Mouse (Mus musculus): Measurements from ENCODE around the gene Iqschfp. TPM values are rescaled to one million over a fixed set of nuclear protein-coding genes. Genes with fewer than 3 reads are reported as not detected.

Gene Iqschfp
- polyA plus RNA-seq, 1 experiment, result 1.1 TPM

DNA sequence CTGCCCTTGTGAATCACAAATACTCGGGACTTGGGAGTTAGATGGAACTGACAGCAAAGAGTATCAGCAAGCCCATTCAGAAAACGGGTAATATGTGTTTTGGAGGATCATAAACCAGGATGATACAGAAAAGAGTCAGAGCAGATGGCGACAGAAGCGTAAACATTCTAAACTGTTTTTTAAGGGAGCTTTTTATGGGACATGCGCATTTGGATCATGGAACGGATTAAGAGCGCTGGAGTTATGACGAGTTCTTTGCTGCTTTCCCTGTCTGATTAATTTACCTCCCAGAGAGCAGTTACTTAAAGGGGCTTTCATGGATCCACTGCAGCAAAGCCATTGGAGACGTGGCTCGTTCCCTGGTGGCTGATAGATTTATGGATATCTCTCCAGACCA is 391.6 kb downstream of the Iqschfp start:
- no peaks in the 10 kb centered on the region for H3K36me3 ChIP-seq (ENCODE audit: control insufficient read depth, insufficient read depth, low read length)
- no peak overlapping the region for H3K4me3 ChIP-seq (ENCODE audit: control insufficient read depth, low read depth, low read length)
- H3K4me1 ChIP-seq (ENCODE audit: control insufficient read depth, insufficient read depth, low read length), result no peaks in the 10 kb centered on the region
- no peaks in the 10 kb centered on the region for H3K27me3 ChIP-seq (ENCODE audit: control insufficient read depth, insufficient read depth, low read length)
- TF ChIP-seq POLR2A (IDR thresholded peaks at IDR 0.05; ENCODE audit: control insufficient read depth, low read depth, low read length), result no peak
- no peak for TF ChIP-seq CTCF (IDR thresholded peaks at IDR 0.05; ENCODE audit: control insufficient read depth, insufficient read depth, insufficient replicate concordance, low read depth, low read length)
- no peak overlapping the region for H3K27ac ChIP-seq (ENCODE audit: control insufficient read depth, insufficient read depth, low read depth, low read length)

DNA sequence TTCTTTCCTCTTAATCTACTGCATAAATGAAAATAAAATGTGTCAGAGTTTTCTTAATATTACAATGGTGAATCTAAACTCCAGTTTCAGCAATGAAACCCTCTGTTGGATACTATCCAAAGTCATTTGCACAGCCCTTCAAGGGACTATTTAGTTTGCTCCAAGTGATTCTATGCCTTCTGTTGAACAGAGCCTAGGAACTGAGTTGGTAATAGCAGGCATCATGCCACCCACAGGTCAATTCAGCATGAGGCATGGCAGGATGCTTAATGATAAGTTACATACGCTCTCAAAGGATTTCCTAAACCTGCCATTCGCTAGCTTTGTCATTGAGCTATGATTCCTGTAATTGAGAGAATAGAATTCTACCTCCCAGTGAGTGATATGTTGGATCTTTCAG is 392.5 kb downstream of the Iqschfp start:
- Histone ChIP-seq H3K4me1 (ENCODE audit: control insufficient read depth, insufficient read depth, low read length) (no peaks in the 10 kb centered on the region), H3K27ac (ENCODE audit: control insufficient read depth, insufficient read depth, low read depth, low read length) (no peak overlapping the region), H3K36me3 (ENCODE audit: control insufficient read depth, insufficient read depth, low read length) (no peaks in the 10 kb centered on the region), H3K27me3 (ENCODE audit: control insufficient read depth, insufficient read depth, low read length) (no peaks in the 10 kb centered on the region), H3K4me3 (ENCODE audit: control insufficient read depth, low read depth, low read length) (no peak overlapping the region)
- TF ChIP-seq CTCF (IDR thresholded peaks at IDR 0.05; ENCODE audit: control insufficient read depth, insufficient read depth, insufficient replicate concordance, low read depth, low read length) (no peak), POLR2A (IDR thresholded peaks at IDR 0.05; ENCODE audit: control insufficient read depth, low read depth, low read length) (no peak)

DNA sequence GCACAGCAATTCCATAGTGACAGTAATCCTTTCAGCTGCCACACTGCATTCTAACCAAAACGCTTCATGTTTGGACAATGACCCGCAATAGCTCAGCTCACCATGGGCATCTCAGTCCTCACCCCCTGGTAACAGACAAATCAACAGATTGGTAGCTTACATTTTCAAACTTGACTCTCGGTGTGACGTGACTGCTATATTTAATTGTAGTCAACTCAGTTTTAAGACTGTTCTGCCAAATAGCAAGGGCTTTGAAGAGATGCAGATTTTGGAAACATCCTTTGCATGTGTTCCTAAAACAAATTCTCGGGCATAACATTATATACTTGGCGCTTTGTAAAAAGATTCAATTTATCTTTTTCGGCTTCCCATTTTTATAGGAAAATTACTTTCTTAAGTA is 404.7 kb downstream of the Iqschfp start:
- no peaks in the 10 kb centered on the region for H3K27me3 ChIP-seq (ENCODE audit: control insufficient read depth, insufficient read depth, low read length)
- no peaks in the 10 kb centered on the region for H3K36me3 ChIP-seq (ENCODE audit: control insufficient read depth, insufficient read depth, low read length)
- no peaks in the 10 kb centered on the region for H3K4me1 ChIP-seq (ENCODE audit: control insufficient read depth, insufficient read depth, low read length)
- no peak overlapping the region for H3K4me3 ChIP-seq (ENCODE audit: control insufficient read depth, low read depth, low read length)
- TF ChIP-seq CTCF (IDR thresholded peaks at IDR 0.05; ENCODE audit: control insufficient read depth, insufficient read depth, insufficient replicate concordance, low read depth, low read length) (no peak), POLR2A (IDR thresholded peaks at IDR 0.05; ENCODE audit: control insufficient read depth, low read depth, low read length) (no peak)
- no peak overlapping the region for H3K27ac ChIP-seq (ENCODE audit: control insufficient read depth, insufficient read depth, low read depth, low read length)

DNA sequence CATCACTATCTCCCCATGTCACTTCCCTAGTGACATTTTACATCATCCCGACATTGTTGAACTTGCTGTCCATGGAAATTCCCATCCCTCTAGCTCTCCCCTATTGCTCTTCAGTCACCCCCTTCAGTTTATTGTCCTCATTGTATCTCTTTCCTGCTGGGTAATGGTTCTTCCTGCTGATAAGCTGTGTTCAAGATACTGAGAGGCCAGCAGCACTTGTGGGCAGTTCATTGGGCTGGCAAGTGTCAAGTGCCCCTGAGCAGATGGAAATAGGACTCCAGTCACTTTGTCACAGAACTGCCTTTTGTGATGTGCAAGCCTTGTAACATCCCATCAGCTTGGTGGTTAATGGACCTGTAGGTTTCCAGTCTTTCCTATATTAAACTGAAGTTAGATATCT is 413.6 kb downstream of the Iqschfp start:
- Histone ChIP-seq H3K4me1 (ENCODE audit: control insufficient read depth, insufficient read depth, low read length) (no peaks in the 10 kb centered on the region), H3K27ac (ENCODE audit: control insufficient read depth, insufficient read depth, low read depth, low read length) (no peak overlapping the region), H3K36me3 (ENCODE audit: control insufficient read depth, insufficient read depth, low read length) (no peaks in the 10 kb centered on the region), H3K4me3 (ENCODE audit: control insufficient read depth, low read depth, low read length) (no peak overlapping the region), H3K27me3 (ENCODE audit: control insufficient read depth, insufficient read depth, low read length) (no peaks in the 10 kb centered on the region)
- TF ChIP-seq POLR2A (IDR thresholded peaks at IDR 0.05; ENCODE audit: control insufficient read depth, low read depth, low read length) (no peak), CTCF (IDR thresholded peaks at IDR 0.05; ENCODE audit: control insufficient read depth, insufficient read depth, insufficient replicate concordance, low read depth, low read length) (no peak)

DNA sequence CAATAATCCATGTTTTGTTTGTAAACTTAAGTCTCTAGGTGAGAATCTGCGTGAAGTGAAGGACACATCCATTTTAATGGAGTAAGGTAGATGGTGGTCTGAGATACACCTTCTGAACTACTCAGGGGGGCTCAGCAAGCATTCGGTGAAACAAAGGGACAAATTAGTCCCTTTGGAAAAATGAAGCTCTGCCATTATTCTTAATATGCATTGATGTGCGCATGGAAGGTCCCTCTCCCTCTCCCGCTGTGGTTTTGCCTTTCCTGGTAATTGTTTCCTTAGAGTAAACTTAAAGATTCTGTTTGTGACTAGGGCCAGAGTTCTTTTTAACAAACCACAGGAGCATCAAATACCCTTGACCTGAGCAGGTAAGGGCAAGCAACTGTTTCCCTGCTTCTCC is 414.7 kb downstream of the Iqschfp start:
- no peaks in the 10 kb centered on the region for H3K27me3 ChIP-seq (ENCODE audit: control insufficient read depth, insufficient read depth, low read length)
- H3K4me1 ChIP-seq (ENCODE audit: control insufficient read depth, insufficient read depth, low read length), result no peaks in the 10 kb centered on the region
- H3K36me3 ChIP-seq (ENCODE audit: control insufficient read depth, insufficient read depth, low read length), result no peaks in the 10 kb centered on the region
- TF ChIP-seq CTCF (IDR thresholded peaks at IDR 0.05; ENCODE audit: control insufficient read depth, insufficient read depth, insufficient replicate concordance, low read depth, low read length) (no peak), POLR2A (IDR thresholded peaks at IDR 0.05; ENCODE audit: control insufficient read depth, low read depth, low read length) (no peak)
- H3K27ac ChIP-seq (ENCODE audit: control insufficient read depth, insufficient read depth, low read depth, low read length), result no peak overlapping the region
- no peak overlapping the region for H3K4me3 ChIP-seq (ENCODE audit: control insufficient read depth, low read depth, low read length)

DNA sequence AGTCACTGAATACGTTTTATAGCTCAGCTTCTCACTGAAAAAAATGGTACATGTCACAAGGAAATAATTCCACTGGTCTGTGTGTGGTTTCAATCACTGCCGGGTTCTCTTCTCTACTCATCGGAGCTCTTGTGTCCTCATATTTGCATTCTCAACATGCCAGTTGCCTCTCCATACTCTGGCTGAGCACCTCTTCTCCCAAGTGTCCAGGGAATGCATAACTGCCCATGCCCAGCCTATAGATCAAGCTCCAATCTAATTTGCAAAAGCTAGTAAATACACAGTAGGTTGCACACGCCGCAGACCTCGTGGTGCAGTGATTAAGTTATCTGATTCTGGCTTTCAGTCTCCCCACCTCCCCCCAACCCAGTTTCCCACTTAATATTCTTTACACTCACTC is 433.5 kb downstream of the Iqschfp start:
- TF ChIP-seq POLR2A (IDR thresholded peaks at IDR 0.05; ENCODE audit: control insufficient read depth, low read depth, low read length) (no peak), CTCF (IDR thresholded peaks at IDR 0.05; ENCODE audit: control insufficient read depth, insufficient read depth, insufficient replicate concordance, low read depth, low read length) (no peak)
- no peaks in the 10 kb centered on the region for H3K36me3 ChIP-seq (ENCODE audit: control insufficient read depth, insufficient read depth, low read length)

DNA sequence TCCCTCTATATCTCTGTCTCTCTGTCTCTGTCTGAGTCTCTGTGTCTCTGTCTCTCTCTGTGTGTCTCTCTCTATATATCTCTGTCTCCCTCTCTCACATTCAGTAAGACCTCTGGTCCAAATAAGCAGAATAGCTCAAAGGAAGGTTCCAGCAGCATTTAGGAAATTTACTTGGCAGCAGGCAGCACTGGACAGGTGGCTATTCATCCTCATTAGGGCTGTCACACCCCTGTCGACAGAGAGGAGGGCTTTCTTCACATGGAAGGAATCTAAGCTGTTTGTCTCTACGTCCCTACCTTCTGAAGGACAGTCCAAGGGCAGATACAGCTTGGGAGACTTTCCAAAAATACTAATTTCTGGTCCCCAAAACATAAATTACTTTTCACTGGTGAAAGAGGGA is 440.5 kb downstream of the Iqschfp start:
- TF ChIP-seq CTCF (IDR thresholded peaks at IDR 0.05; ENCODE audit: control insufficient read depth, insufficient read depth, insufficient replicate concordance, low read depth, low read length), result no peak
- TF ChIP-seq POLR2A (IDR thresholded peaks at IDR 0.05; ENCODE audit: control insufficient read depth, low read depth, low read length), result no peak
- H3K36me3 ChIP-seq (ENCODE audit: control insufficient read depth, insufficient read depth, low read length), result no peaks in the 10 kb centered on the region

More for the DNA sequence above, 433.5 kb downstream of the Iqschfp start:
- H3K4me3 ChIP-seq (ENCODE audit: control insufficient read depth, low read depth, low read length), result no peak overlapping the region
- H3K27ac ChIP-seq (ENCODE audit: control insufficient read depth, insufficient read depth, low read depth, low read length), result no peak overlapping the region
- H3K4me1 ChIP-seq (ENCODE audit: control insufficient read depth, insufficient read depth, low read length), result no peaks in the 10 kb centered on the region
- H3K27me3 ChIP-seq (ENCODE audit: control insufficient read depth, insufficient read depth, low read length), result no peaks in the 10 kb centered on the region

DNA sequence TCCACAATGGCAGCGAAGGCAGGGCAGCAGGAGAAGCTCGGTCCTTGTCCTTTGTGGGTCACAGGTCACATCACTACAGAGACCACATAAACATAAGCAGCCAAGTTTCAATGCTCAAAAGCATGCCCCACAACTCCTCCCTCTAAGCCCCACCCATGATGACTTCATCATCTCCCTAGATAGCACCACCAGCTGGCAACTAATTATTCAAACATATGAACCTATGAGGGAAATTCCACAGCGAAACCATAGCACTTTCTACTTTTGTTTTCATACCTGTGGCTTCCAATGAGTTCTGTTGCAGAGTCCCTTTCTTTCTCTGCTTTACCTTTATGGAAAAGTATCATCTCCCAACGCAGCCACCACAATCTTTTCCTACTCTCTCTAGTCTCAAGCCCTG is 443.5 kb downstream of the Iqschfp start:
- Histone ChIP-seq H3K27ac (ENCODE audit: control insufficient read depth, insufficient read depth, low read depth, low read length) (no peak overlapping the region), H3K4me1 (ENCODE audit: control insufficient read depth, insufficient read depth, low read length) (no peaks in the 10 kb centered on the region), H3K27me3 (ENCODE audit: control insufficient read depth, insufficient read depth, low read length) (no peaks in the 10 kb centered on the region), H3K4me3 (ENCODE audit: control insufficient read depth, low read depth, low read length) (no peak overlapping the region), H3K36me3 (ENCODE audit: control insufficient read depth, insufficient read depth, low read length) (no peaks in the 10 kb centered on the region)
- TF ChIP-seq CTCF (IDR thresholded peaks at IDR 0.05; ENCODE audit: control insufficient read depth, insufficient read depth, insufficient replicate concordance, low read depth, low read length), result no peak
- no peak for TF ChIP-seq POLR2A (IDR thresholded peaks at IDR 0.05; ENCODE audit: control insufficient read depth, low read depth, low read length)

More for the DNA sequence above, 440.5 kb downstream of the Iqschfp start:
- Histone ChIP-seq H3K4me1 (ENCODE audit: control insufficient read depth, insufficient read depth, low read length) (no peaks in the 10 kb centered on the region), H3K27ac (ENCODE audit: control insufficient read depth, insufficient read depth, low read depth, low read length) (no peak overlapping the region), H3K27me3 (ENCODE audit: control insufficient read depth, insufficient read depth, low read length) (no peaks in the 10 kb centered on the region), H3K4me3 (ENCODE audit: control insufficient read depth, low read depth, low read length) (no peak overlapping the region)
